Mouse (Mus musculus) bone marrow macrophage, adult 2 months (primary cell): ENCODE data around the gene Kcnh2.

ENCODE experiments used
- CTCF ChIP-seq: IDR thresholded peaks from 2 replicates; pipeline ENCODE4 v1.5.1; 2012; ENCODE audit warnings: low read depth, mild to moderate bottlenecking, low read length, moderate library complexity
- POLR2A ChIP-seq: IDR thresholded peaks from 2 replicates; pipeline ENCODE4 v1.6.1; 2012; ENCODE audit warnings: mild to moderate bottlenecking, low read depth, low read length, borderline replicate concordance

DNA sequence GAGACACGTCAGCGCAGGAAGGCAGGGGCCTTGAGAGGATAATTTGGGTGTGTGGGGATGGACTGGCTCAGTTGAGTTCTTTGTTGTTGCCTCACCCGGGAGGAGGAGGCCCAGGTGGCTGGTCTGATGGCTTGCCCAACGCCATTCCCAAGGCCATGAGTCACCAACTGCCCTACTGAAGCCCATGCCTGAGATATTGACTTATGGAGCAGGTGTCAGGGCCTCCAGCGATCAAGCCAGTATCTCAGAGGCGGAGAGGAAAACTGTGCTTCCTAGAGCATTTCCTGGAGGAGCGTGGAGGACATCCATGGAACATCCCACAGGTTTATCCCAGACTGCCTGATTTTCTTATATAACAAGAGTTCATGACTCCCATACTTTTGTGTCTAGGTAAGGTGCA is 41.3 kb upstream of the Kcnh2 start:
- TF ChIP-seq CTCF (no peak), POLR2A (no peak)
